Mouse (Mus musculus) forebrain, embryonic 15.5 days (tissue): ENCODE measurements around the gene Bgn. TPM values are rescaled to one million over a fixed set of nuclear protein-coding genes. Genes with fewer than 3 reads are reported as not detected.

Experiments
- ATAC-seq: fragments of 200-750 bp; cut with Nextera tagmentation; replicated peaks from 2 replicates; pipeline ENCODE4 v1.8.0; 2017; ENCODE audit warnings: mild to moderate bottlenecking, moderate TSS enrichment, moderate library complexity
- H3K27ac ChIP-seq: fragments of 300-500 bp; sonication (generic); replicated peaks from 2 replicates; pipeline ENCODE4 v1.5.1; 2015; ENCODE audit warnings: mild to moderate bottlenecking, inconsistent platforms
- H3K27me3 ChIP-seq: fragments of 300-500 bp; sonication (generic); 2 replicates; pipeline ENCODE4 v1.6.1; 2015; ENCODE audit warnings: inconsistent platforms
- H3K36me3 ChIP-seq: fragments of 300-500 bp; sonication (generic); 2 replicates; pipeline ENCODE4 v1.6.1; 2015; ENCODE audit warnings: mild to moderate bottlenecking, inconsistent platforms
- H3K4me1 ChIP-seq: fragments of 300-500 bp; sonication (generic); 2 replicates; pipeline ENCODE4 v1.6.1; 2015; ENCODE audit warnings: inconsistent platforms
- H3K4me2 ChIP-seq: fragments of 300-500 bp; sonication (generic); replicated peaks from 2 replicates; pipeline ENCODE4 v1.6.1; 2015; ENCODE audit warnings: mild to moderate bottlenecking, inconsistent platforms
- H3K4me3 ChIP-seq: fragments of 300-500 bp; sonication (generic); 2 replicates; pipeline ENCODE4 v1.5.1; 2015; ENCODE audit warnings: mild to moderate bottlenecking, inconsistent platforms
- H3K9ac ChIP-seq: fragments of 300-500 bp; sonication (generic); replicated peaks from 2 replicates; pipeline ENCODE4 v1.6.1; 2015; ENCODE audit warnings: mild to moderate bottlenecking, inconsistent platforms
- H3K9me3 ChIP-seq: fragments of 300-500 bp; sonication (generic); 2 replicates; pipeline ENCODE4 v1.6.1; 2016; ENCODE audit warnings: inconsistent platforms
- WGBS: fragments of 180-500 bp; shearing (Covaris S2); methylation state at CpG from one replicate; pipeline ENCODE4 v1.1.7; 2015; ENCODE audit warnings: mixed read lengths; 5-methylcytosine and 5-hydroxymethylcytosine counted together
- polyA plus RNA-seq: library from polyadenylated mRNA; unstranded; fragments of >200 nt; fragmentation: Nextera tagmentation; extraction: Ambion mirVana; gene quantifications from 2 replicates; pipeline ENCODE4 v1.2.1, GENCODE M21; 2015

The Bgn gene
- polyA plus RNA-seq, 1 experiment from 2014 or later = 13.4 TPM

DNA sequence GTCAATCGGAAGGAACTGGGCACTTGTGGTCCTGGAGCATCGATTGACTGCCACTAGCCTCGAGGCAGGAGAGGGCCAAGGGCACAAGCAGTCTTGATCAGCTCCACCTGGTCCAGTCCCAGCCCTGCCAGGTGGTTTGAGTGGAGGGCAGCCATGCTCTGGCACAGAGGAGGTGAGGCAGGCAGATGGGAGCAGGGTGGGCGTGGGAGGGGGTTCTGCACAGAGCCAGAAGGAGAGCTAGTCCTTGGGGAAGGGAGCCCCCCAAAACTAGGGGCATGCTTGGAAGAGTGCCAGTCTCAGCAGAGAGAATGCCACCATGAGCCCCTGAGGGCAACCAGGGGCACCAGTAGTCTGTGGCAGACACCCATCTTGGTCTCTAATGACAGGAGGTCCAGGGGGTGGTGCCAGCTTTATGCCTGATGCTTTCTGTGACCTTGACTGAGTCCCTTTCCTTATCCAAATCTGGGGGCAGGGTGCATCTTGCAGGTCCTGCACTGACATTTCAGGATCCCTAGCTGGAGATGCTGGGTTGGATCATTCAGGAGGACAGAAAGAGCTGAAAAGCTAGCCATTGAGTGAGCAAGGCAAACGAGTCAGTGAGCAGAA is 21.8 kb downstream of the Bgn start:
- Histone ChIP-seq H3K4me3 (no peak overlapping the region), H3K27me3 (no peaks in the 10 kb centered on the region), H3K4me1 (no peaks in the 10 kb centered on the region; the same call in 1 of the 2 replicates), H3K9me3 (no peaks in the 10 kb centered on the region), H3K36me3 (no peaks in the 10 kb centered on the region), H3K27ac (no peak overlapping the region), H3K9ac (no peak overlapping the region), H3K4me2 (no peak overlapping the region)
- WGBS = 68% methylated on average over 5 of the region's 5 CpGs
- no peak for ATAC-seq

DNA sequence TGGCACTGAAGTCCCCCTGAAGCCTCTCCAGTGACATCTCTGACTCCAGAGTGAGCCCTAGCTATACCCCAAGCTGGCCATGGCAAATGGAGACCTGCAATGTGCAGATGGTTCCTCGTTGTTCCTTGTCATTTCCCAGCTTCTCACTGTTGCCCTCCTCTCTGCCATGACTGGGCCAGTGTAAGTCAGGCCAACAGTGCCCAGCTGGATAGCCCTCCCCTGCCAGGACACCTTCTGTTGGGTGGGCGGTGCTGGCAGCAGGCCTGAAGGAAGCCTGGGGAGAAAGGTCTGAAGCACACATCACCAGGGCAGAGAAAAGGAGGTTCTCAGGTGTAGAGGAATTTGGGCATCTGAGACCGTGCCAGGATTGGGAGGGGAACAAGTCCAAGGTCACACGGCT is 23.2 kb downstream of the Bgn start:
- H3K9ac ChIP-seq = no peak overlapping the region
- H3K9me3 ChIP-seq = no peaks in the 10 kb centered on the region
- no peak overlapping the region for H3K27ac ChIP-seq
- WGBS = 79% methylated on average over 4 of the region's 4 CpGs
- no peaks in the 10 kb centered on the region for H3K27me3 ChIP-seq
- no peak overlapping the region for H3K4me3 ChIP-seq
- ATAC-seq = no peak
- H3K36me3 ChIP-seq = no peaks in the 10 kb centered on the region
- no peak overlapping the region for H3K4me2 ChIP-seq
- H3K4me1 ChIP-seq = no peaks in the 10 kb centered on the region; the same call in 1 of the 2 replicates

DNA sequence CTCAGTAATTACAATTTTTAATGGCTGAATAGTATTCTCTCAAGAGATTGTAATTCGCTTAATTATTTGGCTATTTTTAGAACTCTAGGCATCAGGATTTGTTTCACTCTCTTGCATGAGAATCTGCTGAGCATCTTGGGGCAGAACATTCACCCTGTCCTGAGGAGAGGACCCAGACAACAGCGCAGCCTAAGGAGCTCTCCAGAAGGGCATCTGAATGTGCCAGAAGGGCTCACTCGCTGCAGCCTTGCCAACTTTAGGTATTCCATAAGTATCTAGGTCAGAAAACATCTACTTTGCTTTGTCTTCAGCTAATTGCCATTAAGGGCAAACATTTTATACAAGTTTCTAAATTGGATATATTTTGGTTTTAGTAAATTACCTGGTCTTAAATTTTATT is 25.8 kb downstream of the Bgn start:
- Histone ChIP-seq H3K9ac (no peak overlapping the region), H3K4me3 (no peak overlapping the region), H3K27ac (no peak overlapping the region), H3K27me3 (no peaks in the 10 kb centered on the region), H3K36me3 (no peaks in the 10 kb centered on the region), H3K4me1 (peaks cover 5% of the 10 kb centered on the region; the same call in 1 of the 2 replicates), H3K4me2 (no peak overlapping the region), H3K9me3 (no peaks in the 10 kb centered on the region)
- 70% methylated on average over 3 of the region's 3 CpGs for WGBS
- no peak for ATAC-seq

DNA sequence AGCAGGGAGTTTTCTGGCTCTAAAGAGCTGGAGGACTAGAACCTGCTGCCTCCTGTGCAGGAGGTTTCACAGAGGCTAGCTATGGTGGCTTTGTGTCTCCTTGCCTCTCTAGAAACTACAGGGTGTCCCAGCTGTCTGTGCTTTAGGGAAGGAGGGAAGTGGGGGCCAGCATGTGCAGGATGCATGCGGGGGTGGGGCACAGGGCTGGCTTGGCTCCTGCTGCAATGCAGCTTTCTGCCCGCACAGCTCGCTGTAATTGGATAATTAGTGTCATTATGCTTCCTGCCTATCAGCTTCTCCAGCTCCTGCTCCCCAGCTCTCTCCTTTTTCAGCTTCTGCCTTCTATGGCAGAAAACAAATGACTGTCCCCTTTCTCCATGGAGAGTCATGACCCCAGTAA is 29.5 kb downstream of the Bgn start:
- H3K4me2 ChIP-seq = no peak overlapping the region
- H3K27ac ChIP-seq = no peak overlapping the region; the same call in 1 of the 2 replicates
- no peaks in the 10 kb centered on the region for H3K9me3 ChIP-seq
- no peaks in the 10 kb centered on the region for H3K27me3 ChIP-seq
- ATAC-seq = peak; percentile 69
- H3K9ac ChIP-seq = no peak overlapping the region
- 16% methylated on average over 3 of the region's 3 CpGs for WGBS
- no peaks in the 10 kb centered on the region for H3K36me3 ChIP-seq
- H3K4me1 ChIP-seq = 0 out of 2 replicates have a peak, but pooled peaks cover 5% of the 10 kb centered on the region
- H3K4me3 ChIP-seq = no peak overlapping the region

DNA sequence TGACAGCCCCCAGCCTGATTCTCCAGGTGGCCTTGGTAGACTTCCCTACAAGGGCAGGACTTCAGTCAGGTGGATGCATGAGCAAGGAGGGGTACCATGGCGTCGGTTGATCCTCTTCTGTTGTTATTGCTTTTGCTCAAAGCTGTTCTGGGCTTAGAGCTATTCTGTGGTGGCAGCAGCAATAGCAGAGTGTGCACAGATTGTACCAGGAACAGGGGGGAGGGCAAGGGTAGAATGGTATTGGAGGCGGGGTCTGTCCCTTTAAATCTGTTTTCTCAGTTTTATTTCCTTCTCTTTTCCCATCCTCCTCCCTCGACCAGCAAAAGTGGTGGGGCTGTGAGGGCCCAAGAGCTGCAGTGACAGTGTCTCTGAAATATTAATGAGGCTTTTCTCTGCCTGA is 33.2 kb downstream of the Bgn start:
- Histone ChIP-seq H3K4me2 (no peak overlapping the region), H3K4me1 (0 out of 2 replicates have a peak, but pooled peaks cover 5% of the 10 kb centered on the region), H3K4me3 (no peak overlapping the region), H3K9ac (no peak overlapping the region), H3K27me3 (no peaks in the 10 kb centered on the region), H3K27ac (no peak overlapping the region), H3K9me3 (no peaks in the 10 kb centered on the region), H3K36me3 (no peaks in the 10 kb centered on the region)
- ATAC-seq = no peak
- WGBS = 60% methylated on average over 4 of the region's 4 CpGs

DNA sequence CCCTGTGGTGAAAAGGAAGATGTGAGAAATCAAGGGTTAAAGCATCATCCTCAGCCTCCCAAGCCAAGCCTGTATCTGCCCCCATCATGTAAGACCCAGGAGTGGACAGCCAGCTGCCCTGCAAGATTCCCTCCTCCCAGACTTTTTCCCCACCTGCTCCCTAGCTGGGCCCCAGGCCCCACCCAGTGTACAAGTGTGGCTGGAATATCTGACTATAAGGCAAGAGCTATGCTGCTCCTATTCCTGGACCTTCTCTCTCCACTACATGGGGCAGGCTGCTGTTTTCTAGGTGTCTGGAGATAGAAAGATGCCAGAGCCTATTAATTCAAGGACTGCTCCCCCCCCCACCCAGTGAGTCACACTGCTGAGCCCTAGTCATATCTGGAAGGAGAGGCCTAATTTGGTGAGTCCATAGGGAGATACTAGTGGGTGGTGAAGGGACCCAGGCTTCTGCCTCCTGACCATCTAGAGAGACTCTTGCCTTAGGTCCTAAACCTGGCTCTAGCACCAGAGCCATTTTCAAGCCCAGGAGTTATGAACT is 33.7 kb downstream of the Bgn start:
- Histone ChIP-seq H3K4me1 (0 out of 2 replicates have a peak, but pooled peaks cover 5% of the 10 kb centered on the region), H3K36me3 (no peaks in the 10 kb centered on the region), H3K9me3 (no peaks in the 10 kb centered on the region), H3K27ac (no peak overlapping the region), H3K9ac (no peak overlapping the region), H3K27me3 (no peaks in the 10 kb centered on the region), H3K4me3 (no peak overlapping the region), H3K4me2 (no peak overlapping the region)
- ATAC-seq = no peak

DNA sequence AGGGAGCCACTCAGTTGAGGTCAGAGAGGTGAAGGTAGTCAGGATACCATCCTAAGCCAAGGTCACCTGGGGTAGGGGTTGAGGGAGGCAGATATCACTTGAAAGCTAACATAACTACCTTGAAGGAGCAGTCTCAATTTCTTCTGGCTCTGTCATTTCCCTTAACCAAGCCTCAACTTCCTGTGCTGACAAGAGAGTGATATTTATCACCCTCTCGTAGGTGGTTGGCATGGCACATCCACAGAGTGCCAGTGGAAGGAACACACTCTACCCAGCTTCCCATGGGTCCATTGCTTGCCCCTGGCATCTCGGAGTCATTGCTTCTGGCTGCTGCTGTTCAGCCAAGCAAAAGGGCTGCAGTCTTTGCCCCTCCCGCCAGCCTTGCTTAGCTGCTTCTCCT is 37.3 kb downstream of the Bgn start:
- WGBS = 87% methylated on average over 3 of the region's 3 CpGs
- Histone ChIP-seq H3K9ac (no peak overlapping the region), H3K4me2 (no peak overlapping the region), H3K4me1 (0 out of 2 replicates have a peak, but pooled peaks cover 4% of the 10 kb centered on the region), H3K36me3 (no peaks in the 10 kb centered on the region), H3K9me3 (no peaks in the 10 kb centered on the region), H3K27ac (no peak overlapping the region), H3K27me3 (no peaks in the 10 kb centered on the region), H3K4me3 (no peak overlapping the region)
- ATAC-seq = no peak

DNA sequence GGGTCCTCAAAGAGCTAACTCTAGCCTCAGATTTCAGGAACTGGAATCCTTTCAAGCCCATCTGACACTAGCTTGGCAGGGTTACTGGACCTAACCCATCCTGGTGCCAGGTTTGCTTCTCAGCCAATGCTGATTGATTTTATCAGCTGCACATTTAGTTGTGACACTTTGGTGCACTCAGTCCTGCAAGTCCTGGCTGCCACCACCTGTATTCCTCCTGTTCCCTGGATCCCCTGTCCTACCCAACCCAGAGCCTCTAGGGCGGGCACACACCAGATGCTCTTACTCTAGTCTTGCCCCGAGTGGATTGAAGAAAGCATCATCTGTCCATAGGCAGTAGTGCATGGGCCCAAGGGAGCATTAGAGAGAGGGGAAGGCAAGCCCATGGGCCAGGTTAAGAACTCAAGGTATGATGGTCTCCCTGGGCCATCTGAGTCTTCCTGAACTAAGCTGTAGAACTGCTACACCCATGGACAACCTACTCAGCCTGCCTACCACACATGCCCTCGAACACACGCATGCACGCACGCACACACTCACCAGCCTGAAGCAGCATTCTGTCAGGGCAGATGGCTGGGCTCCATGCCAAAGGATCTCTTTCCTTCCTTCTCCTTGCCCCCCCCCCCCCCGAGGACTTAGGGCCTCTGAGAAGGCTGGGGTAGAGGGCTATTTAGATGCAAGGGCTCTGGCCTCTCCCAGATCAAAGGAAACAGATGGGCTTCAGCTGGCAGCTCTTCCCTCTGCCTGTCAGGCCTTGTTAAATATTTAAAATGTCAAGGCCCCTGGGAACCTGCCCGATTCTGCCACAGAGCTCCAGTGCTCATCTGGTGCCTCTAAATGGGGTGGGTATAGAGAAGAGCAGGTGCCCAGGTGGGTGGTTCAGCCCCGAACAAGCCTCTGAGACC is 41.2 kb downstream of the Bgn start:
- H3K4me1 ChIP-seq = 0 out of 2 replicates have a peak, but pooled peaks cover 4% of the 10 kb centered on the region
- H3K36me3 ChIP-seq = no peaks in the 10 kb centered on the region
- peak; percentile 88 for ATAC-seq
- H3K4me3 ChIP-seq = no peak overlapping the region
- 56% methylated on average over 9 of the region's 9 CpGs for WGBS
- no peak overlapping the region for H3K9ac ChIP-seq
- no peak overlapping the region for H3K4me2 ChIP-seq
- H3K9me3 ChIP-seq = no peaks in the 10 kb centered on the region
- peak overlapping the region; percentile 76 for H3K27ac ChIP-seq
- H3K27me3 ChIP-seq = no peaks in the 10 kb centered on the region

DNA sequence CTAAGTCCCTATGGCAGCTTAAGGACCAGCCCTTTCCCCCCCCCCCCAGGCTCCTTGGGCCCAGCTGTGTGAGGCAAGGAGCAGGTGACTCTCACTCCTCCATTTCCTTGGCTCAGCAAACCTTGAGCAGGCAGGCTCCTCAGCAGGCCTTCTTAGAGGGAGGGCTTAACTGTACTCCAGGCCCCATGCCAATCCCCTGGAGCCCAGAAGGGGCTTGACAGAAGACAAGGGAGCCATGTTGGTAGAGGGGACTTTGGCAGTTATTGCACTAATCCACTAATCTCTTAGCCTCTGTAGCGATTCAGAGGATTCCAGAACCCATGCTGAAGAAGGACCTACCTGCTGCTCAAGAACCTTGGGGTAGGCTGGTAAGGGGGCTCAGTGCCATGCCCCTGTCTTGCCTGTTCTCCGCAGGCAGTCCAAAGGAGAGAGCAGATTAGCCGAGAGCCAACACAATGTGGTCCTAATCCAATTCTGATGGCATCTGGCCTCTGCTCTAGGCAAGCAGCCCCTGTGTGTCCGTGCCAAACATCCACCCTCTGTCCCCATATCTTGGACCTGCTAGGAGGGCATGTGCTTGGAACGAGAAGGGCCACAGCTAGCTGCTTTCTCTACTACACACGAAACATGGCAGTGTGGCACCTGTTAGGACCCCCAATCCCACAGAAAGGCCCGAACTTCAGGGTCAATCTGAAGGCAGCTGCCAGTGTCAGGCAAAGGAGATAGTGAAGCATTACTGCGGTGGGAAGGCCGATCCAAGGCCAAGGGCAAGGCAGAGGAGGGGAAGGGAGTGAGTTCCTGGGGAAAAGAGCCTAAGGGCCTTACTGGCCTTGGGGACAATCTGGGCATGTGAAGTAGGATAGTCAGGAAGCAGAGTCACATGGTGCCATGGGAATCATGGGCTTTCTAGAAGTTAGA is 42.1 kb downstream of the Bgn start:
- peak; percentile 82 for ATAC-seq
- 0 out of 2 replicates have a peak, but pooled peaks cover 4% of the 10 kb centered on the region for H3K4me1 ChIP-seq
- peak overlapping the region; percentile 76 for H3K27ac ChIP-seq
- H3K9ac ChIP-seq = no peak overlapping the region
- no peaks in the 10 kb centered on the region for H3K36me3 ChIP-seq
- WGBS = 63% methylated on average over 9 of the region's 9 CpGs
- no peaks in the 10 kb centered on the region for H3K9me3 ChIP-seq
- no peak overlapping the region for H3K4me3 ChIP-seq
- no peak overlapping the region for H3K4me2 ChIP-seq
- no peaks in the 10 kb centered on the region for H3K27me3 ChIP-seq

DNA sequence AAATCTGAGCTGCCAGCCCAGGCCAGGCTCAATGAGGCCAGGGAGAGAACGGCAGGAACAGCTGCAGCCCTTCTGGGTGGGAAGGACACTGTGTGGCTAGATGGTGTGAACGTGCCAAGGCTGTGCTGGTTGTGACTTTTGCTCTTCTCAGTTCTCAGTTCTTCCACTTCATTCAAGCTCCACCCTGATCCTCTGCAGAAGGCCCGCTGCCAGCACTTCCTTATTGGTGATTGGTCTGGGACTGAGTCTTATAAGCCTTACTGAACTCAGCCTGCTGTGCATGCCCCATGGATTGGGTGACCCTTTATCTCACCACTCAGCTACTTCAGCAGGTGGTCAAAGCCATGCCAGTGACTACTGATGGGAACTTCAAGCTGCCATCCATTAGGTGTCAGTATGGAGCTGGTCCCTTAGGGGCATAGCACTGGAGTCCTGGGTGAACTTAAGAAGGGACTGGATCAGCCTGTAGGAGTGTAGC is 43.0 kb downstream of the Bgn start:
- Histone ChIP-seq H3K4me1 (0 out of 2 replicates have a peak, but pooled peaks cover 4% of the 10 kb centered on the region), H3K9ac (no peak overlapping the region), H3K9me3 (no peaks in the 10 kb centered on the region), H3K27ac (no peak overlapping the region), H3K4me3 (no peak overlapping the region), H3K4me2 (no peak overlapping the region), H3K27me3 (no peaks in the 10 kb centered on the region), H3K36me3 (no peaks in the 10 kb centered on the region)
- WGBS = 71% methylated on average over 3 of the region's 3 CpGs
- ATAC-seq = no peak

DNA sequence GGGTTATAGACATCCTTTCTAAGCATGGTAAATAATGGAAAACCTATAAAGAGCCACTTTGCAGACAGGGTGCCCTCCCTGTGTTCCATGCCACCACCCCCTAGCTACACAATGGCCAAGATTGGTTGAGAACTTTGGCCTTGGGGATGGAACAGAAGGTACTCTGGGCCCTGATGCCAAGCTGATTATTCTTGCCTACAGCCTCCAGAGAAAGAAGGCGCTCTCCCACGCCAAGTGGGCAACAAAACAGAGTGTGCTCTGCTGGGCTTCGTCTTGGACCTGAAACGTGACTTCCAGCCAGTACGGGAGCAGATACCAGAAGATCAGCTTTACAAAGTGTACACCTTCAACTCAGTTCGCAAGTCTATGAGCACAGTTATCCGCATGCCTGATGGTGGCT is 54.5 kb downstream of the Bgn start:
- H3K9ac ChIP-seq = no peak overlapping the region
- H3K27me3 ChIP-seq = no peaks in the 10 kb centered on the region
- 86% methylated on average over 7 of the region's 7 CpGs for WGBS
- no peak for ATAC-seq
- H3K4me3 ChIP-seq = no peak overlapping the region
- H3K27ac ChIP-seq = no peak overlapping the region
- H3K4me1 ChIP-seq = no peaks in the 10 kb centered on the region
- H3K4me2 ChIP-seq = no peak overlapping the region
- no peaks in the 10 kb centered on the region for H3K36me3 ChIP-seq
- H3K9me3 ChIP-seq = no peaks in the 10 kb centered on the region
